Mouse (Mus musculus): Measurements from ENCODE around the gene Vmn1r59. TPM values are rescaled to one million over a fixed set of nuclear protein-coding genes. Genes with fewer than 3 reads are reported as not detected.
"Not testable (repeated sequence)": the region's sequence is repeated elsewhere in the genome, so short reads cannot be mapped to it uniquely, and the experiment has no call there.

Vmn1r59 gene
- not detected in 2 replicates for polyA plus RNA-seq (2015; fragmentation: Nextera tagmentation; extraction: Ambion mirVana)

GRCm38 (mm10) chr7:5456674-5457073 is at the start of gene Vmn1r59:
Gene Vmn1r59 (minus strand): TSS chr7:5456774.
- Histone ChIP-seq H3K27ac (ENCODE audit: low read length) (no peak within 1 kb of the TSS), H3K4me1 (replicated peaks; ENCODE audit: control insufficient read depth, insufficient read depth, low read length) (no peaks in the 10 kb centered on the region), H3K27me3 (ENCODE audit: control insufficient read depth, insufficient read depth, low read depth, low read length) (no peaks in the 10 kb centered on the region), H3K4me3 (ENCODE audit: low read length) (no peak within 1 kb of the TSS), H3K36me3 (ENCODE audit: control insufficient read depth, insufficient read depth, low read length) (no peaks in the 10 kb centered on the region), H3K4me2 (ENCODE audit: low read depth, low read length) (no peak within 1 kb of the TSS), H3K9ac (ENCODE audit: low read length) (no peak within 1 kb of the TSS), H3K9me3 (ENCODE audit: control insufficient read depth, low read length) (peaks cover 6% of the 10 kb centered on the region)
- no peak for ATAC-seq (ENCODE audit: low read depth)

- not testable (repeated sequence) for H3K9me3 ChIP-seq (ENCODE audit: control insufficient read depth, low read length); H3K4me3 ChIP-seq (ENCODE audit: low read length); H3K9ac ChIP-seq (ENCODE audit: low read length); H3K36me3 ChIP-seq (ENCODE audit: control insufficient read depth, insufficient read depth, low read length); H3K27me3 ChIP-seq (ENCODE audit: control insufficient read depth, insufficient read depth, low read depth, low read length); H3K4me1 ChIP-seq (replicated peaks; ENCODE audit: control insufficient read depth, insufficient read depth, low read length); ATAC-seq (ENCODE audit: low read depth); H3K27ac ChIP-seq (ENCODE audit: low read length); H3K4me2 ChIP-seq (ENCODE audit: low read depth, low read length)
These were observed 37.3 kb upstream of the Vmn1r59 start, which contains the start of gene Vmn2r28 for GRCm38 (mm10) chr7:5493856-5494255. Gene Vmn2r28 (minus strand): TSS chr7:5493956.

DNA sequence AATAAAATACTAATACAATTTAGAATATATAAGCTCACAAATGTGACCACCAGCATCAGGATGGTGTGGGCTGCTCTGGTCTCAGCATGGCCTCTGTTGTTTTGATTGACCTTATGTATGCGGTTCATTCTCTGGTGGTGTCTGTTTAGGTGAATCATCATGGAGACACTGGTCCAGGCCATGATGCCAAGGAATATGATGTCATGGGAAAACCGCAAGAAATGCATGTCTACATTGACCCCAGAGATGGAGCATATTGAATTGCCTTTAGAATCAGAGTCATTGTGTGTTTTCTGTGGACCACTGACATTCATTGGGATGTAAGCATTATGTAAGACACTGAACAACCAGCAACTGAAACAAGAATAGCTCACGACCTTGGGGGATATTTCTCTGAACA is 2.6 kb downstream of the Vmn1r59 start:
- not testable (repeated sequence) for H3K9ac ChIP-seq (ENCODE audit: low read length); H3K4me3 ChIP-seq (ENCODE audit: low read length); H3K36me3 ChIP-seq (ENCODE audit: control insufficient read depth, insufficient read depth, low read length); H3K4me2 ChIP-seq (ENCODE audit: low read depth, low read length); H3K27me3 ChIP-seq (ENCODE audit: control insufficient read depth, insufficient read depth, low read depth, low read length); H3K27ac ChIP-seq (ENCODE audit: low read length); ATAC-seq (ENCODE audit: low read depth); H3K9me3 ChIP-seq (ENCODE audit: control insufficient read depth, low read length); H3K4me1 ChIP-seq (replicated peaks; ENCODE audit: control insufficient read depth, insufficient read depth, low read length)
- 60% methylated on average over 3 of the region's 3 CpGs for WGBS

DNA sequence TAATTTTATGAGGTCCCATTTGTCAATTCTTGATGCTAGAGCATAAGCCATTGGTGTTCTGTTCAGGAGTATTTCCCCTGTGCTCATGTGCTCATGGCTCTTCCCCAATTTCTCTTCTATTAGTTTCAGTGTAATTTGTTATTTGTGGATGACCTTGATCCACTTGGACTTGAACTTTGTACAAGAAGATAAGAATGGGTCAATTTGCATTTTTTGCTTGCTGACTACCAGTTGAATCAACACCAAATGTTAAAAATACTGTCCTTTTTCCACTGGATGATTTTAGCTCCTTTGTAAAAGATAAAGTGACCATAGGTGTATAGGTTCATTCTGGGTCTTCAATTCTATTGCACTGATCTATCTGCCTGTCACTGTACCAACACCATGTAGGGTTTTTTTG is 7.9 kb downstream of the Vmn1r59 start:
- no peak overlapping the region for H3K9ac ChIP-seq (ENCODE audit: low read length)
- no peaks in the 10 kb centered on the region for H3K36me3 ChIP-seq (ENCODE audit: control insufficient read depth, insufficient read depth, low read length)
- H3K27me3 ChIP-seq (ENCODE audit: control insufficient read depth, insufficient read depth, low read depth, low read length) = no peaks in the 10 kb centered on the region
- H3K9me3 ChIP-seq (ENCODE audit: control insufficient read depth, low read length) = no peaks in the 10 kb centered on the region
- no peaks in the 10 kb centered on the region for H3K4me1 ChIP-seq (replicated peaks; ENCODE audit: control insufficient read depth, insufficient read depth, low read length)
- H3K27ac ChIP-seq (ENCODE audit: low read length) = no peak overlapping the region
- H3K4me3 ChIP-seq (ENCODE audit: low read length) = no peak overlapping the region
- H3K4me2 ChIP-seq (ENCODE audit: low read depth, low read length) = no peak overlapping the region
- ATAC-seq (ENCODE audit: low read depth) = no peak

DNA sequence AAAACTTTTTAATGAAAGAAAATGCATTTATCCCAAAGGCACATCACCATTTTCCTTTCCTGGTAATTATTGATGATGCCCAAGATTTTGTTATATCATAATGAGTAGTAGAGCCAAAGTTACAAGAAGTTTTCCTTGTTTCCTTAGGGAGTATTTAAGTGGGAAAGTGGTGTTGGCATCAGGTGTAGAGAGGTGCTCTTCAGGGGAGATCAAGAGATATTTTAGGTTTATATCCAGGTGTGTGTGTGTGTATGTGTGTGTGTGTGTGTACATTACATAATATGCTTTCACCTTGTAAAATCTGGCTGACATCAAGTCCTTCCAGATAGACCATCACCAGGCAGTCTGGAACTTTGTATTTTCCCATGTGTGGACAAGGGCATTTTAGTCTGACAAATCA is 43.3 kb downstream of the Vmn1r59 start, which contains the start of gene Vmn1r58:
TSS of gene Vmn1r58 (minus strand) at position 101 of the 400 bp plus-strand sequence.
- ATAC-seq (ENCODE audit: low read depth); H3K36me3 ChIP-seq (ENCODE audit: control insufficient read depth, insufficient read depth, low read length); H3K4me1 ChIP-seq (replicated peaks; ENCODE audit: control insufficient read depth, insufficient read depth, low read length): not testable (repeated sequence)

DNA sequence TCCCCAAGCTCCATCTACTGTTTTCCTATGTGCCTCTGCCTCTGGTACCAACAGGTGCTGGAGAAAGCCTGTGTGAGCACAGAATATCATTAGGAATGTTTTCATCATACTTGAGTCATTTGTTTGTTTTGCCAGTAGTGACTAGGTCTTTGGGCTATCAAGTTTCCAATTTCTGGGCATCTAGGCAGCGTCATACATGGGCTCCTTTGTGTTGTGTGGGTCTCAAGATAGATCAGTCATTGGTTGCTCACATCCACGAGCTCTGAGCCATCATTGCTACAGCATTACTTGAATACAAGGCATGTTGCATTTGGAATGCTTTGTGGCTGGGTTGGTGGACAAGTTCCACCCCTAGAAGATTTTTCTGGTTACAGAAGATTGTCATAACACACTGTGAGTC is 50.4 kb downstream of the Vmn1r59 start:
- H3K9me3 ChIP-seq (ENCODE audit: control insufficient read depth, low read length) = no peaks in the 10 kb centered on the region; the same call in 1 of the 2 replicates
- ATAC-seq (ENCODE audit: low read depth) = no peak
- WGBS = 26% methylated on average over 2 of the region's 2 CpGs

More for the DNA sequence above, 43.3 kb downstream of the Vmn1r59 start, which contains the start of gene Vmn1r58:
- H3K27me3 ChIP-seq (ENCODE audit: control insufficient read depth, insufficient read depth, low read depth, low read length); H3K9me3 ChIP-seq (ENCODE audit: control insufficient read depth, low read length); H3K9ac ChIP-seq (ENCODE audit: low read length); H3K4me2 ChIP-seq (ENCODE audit: low read depth, low read length); H3K27ac ChIP-seq (ENCODE audit: low read length); H3K4me3 ChIP-seq (ENCODE audit: low read length): not testable (repeated sequence)

More for the DNA sequence above, 50.4 kb downstream of the Vmn1r59 start:
- Histone ChIP-seq H3K27me3 (ENCODE audit: control insufficient read depth, insufficient read depth, low read depth, low read length) (no peaks in the 10 kb centered on the region), H3K4me1 (replicated peaks; ENCODE audit: control insufficient read depth, insufficient read depth, low read length) (no peaks in the 10 kb centered on the region), H3K27ac (ENCODE audit: low read length) (no peak overlapping the region), H3K4me2 (ENCODE audit: low read depth, low read length) (no peak overlapping the region), H3K9ac (ENCODE audit: low read length) (no peak overlapping the region), H3K4me3 (ENCODE audit: low read length) (no peak overlapping the region), H3K36me3 (ENCODE audit: control insufficient read depth, insufficient read depth, low read length) (no peaks in the 10 kb centered on the region)

Other genes with a start within 250 kb of the Vmn1r59 start
- not detected in 2 replicates for gene Vmn1r57, start 238.3 kb downstream of the Vmn1r59 start, polyA plus RNA-seq (2015; fragmentation: Nextera tagmentation; extraction: Ambion mirVana)
- gene Gm5065, start 106.2 kb downstream of the Vmn1r59 start, polyA plus RNA-seq (2015; fragmentation: Nextera tagmentation; extraction: Ambion mirVana) = not detected in 2 replicates
- not detected in 2 replicates for gene Nlrp2, start 105.7 kb downstream of the Vmn1r59 start, polyA plus RNA-seq (2015; fragmentation: Nextera tagmentation; extraction: Ambion mirVana)
- gene Vmn1r58, start 43.4 kb downstream of the Vmn1r59 start, polyA plus RNA-seq (2015; fragmentation: Nextera tagmentation; extraction: Ambion mirVana) = not detected in 2 replicates
- not detected in 2 replicates for gene Vmn2r28, start 37.2 kb upstream of the Vmn1r59 start, polyA plus RNA-seq (2015; fragmentation: Nextera tagmentation; extraction: Ambion mirVana)
- not detected in 2 replicates for gene Vmn1r60, start 90.5 kb upstream of the Vmn1r59 start, polyA plus RNA-seq (2015; fragmentation: Nextera tagmentation; extraction: Ambion mirVana)
- not detected in 2 replicates for gene Vmn1r61, start 156.5 kb upstream of the Vmn1r59 start, polyA plus RNA-seq (2015; fragmentation: Nextera tagmentation; extraction: Ambion mirVana)
- not detected in 2 replicates for gene Vmn1r62, start 216.9 kb upstream of the Vmn1r59 start, polyA plus RNA-seq (2015; fragmentation: Nextera tagmentation; extraction: Ambion mirVana)